Mouse (Mus musculus) kidney, adult 8-10 months (tissue): ENCODE results near the gene Itga5.

ENCODE experiments used
- DNase-seq, 2 experiments: peaks; one replicate each; pipeline ENCODE4 v3.0.0; 2022

Gene Itga5

GRCm38 (mm10) chr15:103338829-103339165, 27.8 kb downstream of the Itga5 start:
- DNase-seq: no peak

- no peak for DNase-seq
These were observed 29.4 kb downstream of the Itga5 start for GRCm38 (mm10) chr15:103336996-103337667.

- DNase-seq: no peak
These were observed 30.9 kb downstream of the Itga5 start for GRCm38 (mm10) chr15:103335488-103336235.

GRCm38 (mm10) chr15:103335040-103335439, 31.5 kb downstream of the Itga5 start:
- DNase-seq: no peak

- no peak for DNase-seq
These were observed 32.4 kb downstream of the Itga5 start for GRCm38 (mm10) chr15:103334194-103334593.

- no peak for DNase-seq
These were observed 32.8 kb downstream of the Itga5 start for GRCm38 (mm10) chr15:103333738-103334137.

GRCm38 (mm10) chr15:103333081-103333615, 33.4 kb downstream of the Itga5 start:
- no peak for DNase-seq

GRCm38 (mm10) chr15:103323455-103324247, 42.9 kb downstream of the Itga5 start:
- peak; percentile 85 to 86 for DNase-seq

GRCm38 (mm10) chr15:103323070-103323454, 43.5 kb downstream of the Itga5 start:
- no peak for DNase-seq

GRCm38 (mm10) chr15:103322396-103322795, 44.2 kb downstream of the Itga5 start:
- DNase-seq: no peak

- DNase-seq: no peak
These were observed 45.5 kb downstream of the Itga5 start for GRCm38 (mm10) chr15:103321076-103321475.

- DNase-seq: no peak
These were observed 48.3 kb downstream of the Itga5 start for GRCm38 (mm10) chr15:103318201-103318816.

- no peak for DNase-seq
These were observed 48.8 kb downstream of the Itga5 start for GRCm38 (mm10) chr15:103317731-103318130.

GRCm38 (mm10) chr15:103317120-103317519, 49.4 kb downstream of the Itga5 start:
- no peak for DNase-seq

GRCm38 (mm10) chr15:103315979-103316776, 50.4 kb downstream of the Itga5 start:
- no peak for DNase-seq

- peak; percentile 67 to 80 for DNase-seq
These were observed 51.5 kb downstream of the Itga5 start for GRCm38 (mm10) chr15:103315011-103315502.

GRCm38 (mm10) chr15:103314181-103314580, 52.4 kb downstream of the Itga5 start:
- DNase-seq: no peak

- peak; percentile 54 to 60 for DNase-seq
These were observed 53.0 kb downstream of the Itga5 start for GRCm38 (mm10) chr15:103313495-103314095.

GRCm38 (mm10) chr15:103310365-103310910, 56.1 kb downstream of the Itga5 start, which contains the start of gene Gpr84:
Gpr84 (minus strand) TSS chr15:103310612.
- no peak for DNase-seq

GRCm38 (mm10) chr15:103308876-103309580, 57.5 kb downstream of the Itga5 start:
- DNase-seq: no peak
